Mouse (Mus musculus): ENCODE measurements around the gene Gm45623.

Gm45623 gene

DNA sequence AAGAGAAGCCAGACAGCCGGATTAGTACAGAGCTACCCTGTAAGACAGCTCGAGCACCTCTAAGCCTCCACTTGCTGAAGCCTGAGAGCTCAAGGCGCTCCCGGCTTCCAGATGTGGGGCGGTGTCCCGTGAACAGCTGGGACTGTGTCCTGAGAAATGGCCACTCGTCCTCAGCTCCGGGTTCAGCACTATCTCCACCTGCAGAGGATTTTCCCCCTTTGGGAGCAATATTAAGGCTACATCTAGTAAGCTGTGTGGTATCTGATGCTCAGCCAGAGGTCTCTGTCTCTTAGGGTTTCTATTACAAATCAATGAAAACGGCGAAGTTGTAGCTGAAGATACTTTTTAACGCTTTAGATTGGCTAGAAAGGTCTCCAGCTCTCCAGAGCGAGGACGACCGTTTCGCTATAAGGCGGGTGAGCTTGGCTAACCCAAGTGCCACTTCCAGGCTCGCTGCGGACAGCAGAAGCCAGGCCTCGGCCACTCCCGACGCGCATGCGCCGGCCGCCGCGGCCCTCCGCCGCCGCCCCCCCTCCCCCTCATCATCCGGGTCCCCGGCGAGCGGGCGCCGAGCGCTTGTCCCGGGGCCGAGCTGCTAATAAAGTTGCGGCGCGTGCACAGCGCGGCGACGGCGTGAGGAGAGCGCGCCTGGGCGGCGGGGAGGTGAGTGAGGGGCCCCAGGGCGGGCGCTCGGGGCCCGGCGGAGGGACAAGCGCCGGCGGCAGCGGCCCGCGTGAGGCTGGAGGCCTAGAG, 51.0 kb downstream of the Gm45623 start, which contains the start of gene Smad5:
Gene Smad5 (plus strand): TSS at position 542 of the 753 bp plus-strand sequence.
- DNase-seq (ENCODE audit: extremely low spot score, low read depth, low spot score) = no peak
